Mouse (Mus musculus) embryo, embryonic 11.5 days (tissue): ENCODE measurements around the gene Pnpo.

Experiments used
- DNase-seq: peaks from one replicate; pipeline ENCODE4 v3.0.0-alpha.2; 2012; ENCODE audit warnings: low read depth, low spot score

Gene Pnpo

DNA sequence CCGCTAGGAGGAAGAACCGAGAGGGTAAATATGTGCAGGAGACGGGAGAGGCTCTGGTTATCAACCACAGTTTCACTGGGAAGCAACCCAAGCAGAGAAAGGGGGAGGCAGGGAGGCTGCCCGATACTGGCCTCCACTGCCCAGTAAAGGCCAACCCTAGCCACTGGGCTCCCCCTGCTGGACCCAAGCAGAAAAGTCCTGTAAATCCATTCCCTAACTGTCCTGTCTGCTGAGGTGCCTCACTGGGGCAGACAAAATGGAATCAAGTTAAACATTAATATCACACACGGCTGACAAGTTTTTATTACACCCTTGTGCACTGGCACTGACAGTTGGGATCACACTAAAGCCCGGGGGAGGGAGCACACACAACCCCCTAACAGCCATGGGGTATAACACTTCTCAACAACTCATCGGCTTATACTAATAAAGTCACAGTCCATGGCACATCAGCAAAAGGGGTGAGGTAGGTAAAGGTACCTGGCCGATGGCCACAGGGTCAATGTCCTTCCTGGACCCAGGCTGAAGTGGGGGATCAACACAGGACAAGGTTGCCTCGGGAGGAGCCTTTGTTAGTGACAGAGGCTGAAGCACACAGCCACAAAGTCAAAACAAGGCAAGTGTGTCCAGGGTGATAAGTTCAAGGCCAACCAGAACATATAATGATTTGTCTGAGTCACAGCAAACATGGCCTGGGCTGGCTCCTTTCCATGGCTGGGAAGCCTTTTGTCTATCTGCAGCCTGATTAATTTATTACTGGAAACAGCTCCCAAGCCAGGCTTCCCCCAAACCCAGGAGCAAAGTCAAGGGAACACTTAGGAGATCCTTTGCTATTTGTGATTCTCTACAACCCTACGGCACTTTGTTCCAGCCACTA, 6.0 kb downstream of the Pnpo start:
- no peak for DNase-seq

GRCm38 (mm10) chr11:96935872-96936650, 7.7 kb downstream of the Pnpo start:
- DNase-seq = no peak

DNA sequence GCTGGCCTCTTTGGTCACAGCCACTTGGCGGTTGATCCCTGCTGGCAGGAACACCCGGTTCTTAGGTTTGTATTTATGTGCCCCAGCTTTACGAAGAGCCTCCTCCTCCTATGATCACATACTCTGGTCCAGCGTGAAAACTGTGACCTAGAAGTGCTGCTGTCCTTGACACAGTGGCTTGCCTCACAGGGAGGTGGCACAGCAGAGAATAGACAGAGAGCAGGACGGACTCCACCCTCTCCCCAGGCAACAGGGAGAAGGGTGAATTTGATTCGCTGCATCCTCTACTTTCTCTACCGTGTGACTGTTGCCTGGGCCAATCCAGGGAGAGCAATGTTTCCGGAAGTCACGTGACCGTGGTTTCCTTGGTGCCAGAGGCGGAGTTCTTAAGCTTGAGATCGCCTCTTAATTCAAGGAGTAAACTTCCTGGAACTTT, 8.8 kb downstream of the Pnpo start:
- peak; percentile 29 for DNase-seq

DNA sequence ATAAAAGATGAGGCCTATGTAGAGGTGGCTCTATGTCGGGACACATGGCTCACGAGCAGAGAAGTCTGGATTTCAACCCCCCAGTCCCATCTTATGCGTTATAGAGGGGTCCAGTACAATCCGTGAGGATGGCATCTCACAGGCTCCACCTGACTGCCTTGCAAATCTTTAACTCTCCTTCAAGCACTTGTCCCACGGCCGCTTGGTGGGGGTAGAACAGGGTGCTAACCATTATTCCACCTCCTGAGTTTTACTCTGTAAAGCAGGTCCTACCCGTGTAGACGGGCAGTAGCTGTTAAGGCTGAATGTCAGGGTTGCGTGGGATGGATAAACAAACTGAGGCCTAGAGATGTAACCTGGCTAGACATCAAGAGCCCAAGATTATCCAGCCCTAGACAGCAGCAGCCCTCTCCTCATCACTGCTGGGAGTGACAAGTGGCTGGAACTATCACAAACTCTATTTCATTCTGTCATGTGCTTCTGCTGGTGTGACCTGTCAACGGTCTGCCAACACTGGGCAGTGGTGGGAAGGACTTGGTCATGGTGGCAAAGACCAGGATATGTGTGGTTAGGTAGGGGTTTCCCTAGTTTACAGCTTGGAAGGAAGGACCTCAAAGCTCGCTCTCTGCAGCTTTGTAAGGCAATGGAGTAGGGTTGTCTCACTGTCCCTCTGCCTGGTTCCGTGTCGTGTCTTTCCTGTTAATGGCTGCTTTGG, 10.1 kb downstream of the Pnpo start:
- DNase-seq = no peak

GRCm38 (mm10) chr11:96931327-96932062, 12.3 kb downstream of the Pnpo start:
- no peak for DNase-seq

DNA sequence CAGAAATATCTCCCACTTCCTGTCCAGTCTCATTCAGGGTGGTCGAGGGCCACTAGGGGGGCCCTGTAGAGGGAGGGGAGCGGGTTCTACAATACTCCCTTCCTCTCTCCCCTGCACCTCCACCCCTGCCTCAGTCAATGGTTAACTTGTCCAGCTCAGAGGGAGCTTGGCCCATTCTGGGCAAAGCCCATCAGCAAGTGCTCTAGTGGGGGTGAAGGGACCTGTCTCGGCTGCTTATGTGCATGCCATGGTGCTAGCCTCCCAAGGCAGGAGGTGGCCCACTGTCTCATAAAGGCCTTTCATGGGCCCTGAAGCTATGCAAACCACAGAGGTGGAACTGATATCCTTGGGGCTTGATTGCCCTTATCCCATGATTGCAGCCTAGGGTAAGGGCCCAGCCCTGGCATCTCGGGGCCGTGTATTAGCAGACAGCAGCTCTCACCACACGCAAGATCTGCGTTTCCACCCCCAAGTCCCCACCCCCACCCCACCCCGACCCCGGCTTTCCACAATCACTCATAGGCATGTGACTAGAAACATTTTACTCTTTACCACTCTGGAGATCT, 13.9 kb downstream of the Pnpo start:
- no peak for DNase-seq

DNA sequence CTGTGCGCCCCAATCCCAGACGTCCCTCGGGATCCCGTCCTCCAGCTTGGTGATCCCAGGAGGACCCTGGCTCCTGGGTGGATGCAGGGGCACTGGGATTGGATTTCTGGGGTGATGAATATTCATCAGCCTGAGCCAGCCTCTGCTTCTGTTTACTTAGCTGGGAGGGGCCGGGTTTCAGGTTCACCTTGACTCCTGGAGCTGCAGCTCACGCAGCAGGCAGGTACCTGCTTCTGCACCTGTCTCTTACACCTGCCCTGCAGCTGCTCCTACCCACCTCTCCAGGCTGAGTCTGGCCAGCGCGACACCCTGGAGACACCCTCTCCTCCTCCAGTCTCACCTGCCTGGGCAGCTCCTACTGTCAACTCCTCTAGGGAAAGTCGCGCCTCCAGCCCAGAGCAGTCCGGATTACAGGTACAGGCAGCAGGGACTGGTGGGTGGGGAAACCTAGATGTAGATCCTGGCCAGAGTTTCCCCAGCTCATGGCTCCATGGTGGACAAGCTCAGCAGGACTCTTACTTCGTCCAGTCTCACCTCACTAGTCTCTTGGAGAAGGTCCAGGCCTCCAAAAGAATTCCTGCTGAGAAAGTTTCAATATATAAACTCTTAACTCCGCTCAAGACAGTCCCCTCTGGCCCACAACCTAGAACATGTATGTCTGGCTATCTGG, 14.6 kb downstream of the Pnpo start:
- no peak for DNase-seq

- no peak for DNase-seq
Observed at GRCm38 (mm10) chr11:96928691-96929090, 15.1 kb downstream of the Pnpo start.

GRCm38 (mm10) chr11:96928088-96928487, 15.7 kb downstream of the Pnpo start, which contains the start of gene Prr15l:
Gene Prr15l (plus strand): TSS chr11:96928104.
- no peak for DNase-seq

- no peak for DNase-seq
Observed at GRCm38 (mm10) chr11:96926587-96926986, 17.2 kb downstream of the Pnpo start.

DNA sequence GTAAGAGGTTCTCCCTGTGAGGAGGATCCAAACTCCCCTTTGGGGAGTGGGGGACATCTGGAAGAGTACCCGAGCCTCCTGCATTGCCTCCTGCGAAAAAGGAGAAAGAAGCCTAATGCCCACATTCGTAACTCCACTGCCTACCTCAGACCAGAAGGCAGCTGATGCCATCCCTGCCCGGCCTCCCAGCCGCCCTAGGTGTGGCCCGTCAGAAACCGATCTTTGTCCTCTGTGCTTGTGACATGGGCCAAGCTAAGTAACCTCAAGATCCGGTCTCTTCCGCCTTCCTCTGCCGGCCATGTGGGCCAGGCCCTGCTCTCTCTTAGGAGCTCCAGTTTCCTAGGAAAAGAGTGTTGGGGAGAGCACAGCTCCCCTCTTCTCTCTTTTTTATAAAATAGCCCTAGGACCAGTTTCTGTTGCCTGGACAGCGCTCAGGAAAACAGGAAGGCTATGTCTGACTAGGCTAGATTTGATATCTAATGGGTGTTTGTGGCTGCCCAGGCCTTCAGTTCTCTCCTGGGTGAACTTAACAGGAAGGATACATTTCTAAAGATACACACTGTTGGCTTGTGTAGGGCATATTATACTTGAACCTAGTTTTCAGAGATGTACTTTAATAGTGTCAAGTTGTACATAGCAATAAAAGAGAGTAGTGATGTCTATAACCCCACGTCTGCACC, 18.2 kb downstream of the Pnpo start:
- no peak for DNase-seq

GRCm38 (mm10) chr11:96924861-96925260, 18.9 kb downstream of the Pnpo start:
- no peak for DNase-seq

- no peak for DNase-seq
Observed at GRCm38 (mm10) chr11:96919003-96919402, 24.8 kb downstream of the Pnpo start.

DNA sequence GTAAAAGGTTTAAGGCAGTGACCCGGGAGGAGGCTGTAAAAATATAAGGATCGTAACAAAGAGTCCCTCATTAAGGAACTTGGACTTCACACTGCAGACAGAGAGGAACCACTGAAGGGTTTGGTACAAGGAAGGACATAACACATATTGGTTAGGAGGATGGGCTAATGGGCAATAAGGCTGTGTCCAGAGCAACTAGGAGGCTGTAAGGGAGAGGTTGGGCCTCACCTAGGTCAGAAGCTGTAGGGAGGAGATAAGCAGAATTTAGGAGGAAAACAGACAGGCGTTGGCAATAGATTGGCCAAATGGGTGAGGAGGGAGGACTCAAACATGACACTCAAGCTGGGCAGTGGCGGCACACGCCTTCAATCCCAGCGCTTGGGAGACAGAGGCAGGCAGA, 26.4 kb downstream of the Pnpo start:
- no peak for DNase-seq

- DNase-seq = no peak
Observed at GRCm38 (mm10) chr11:96916885-96917396, 26.8 kb downstream of the Pnpo start.

DNA sequence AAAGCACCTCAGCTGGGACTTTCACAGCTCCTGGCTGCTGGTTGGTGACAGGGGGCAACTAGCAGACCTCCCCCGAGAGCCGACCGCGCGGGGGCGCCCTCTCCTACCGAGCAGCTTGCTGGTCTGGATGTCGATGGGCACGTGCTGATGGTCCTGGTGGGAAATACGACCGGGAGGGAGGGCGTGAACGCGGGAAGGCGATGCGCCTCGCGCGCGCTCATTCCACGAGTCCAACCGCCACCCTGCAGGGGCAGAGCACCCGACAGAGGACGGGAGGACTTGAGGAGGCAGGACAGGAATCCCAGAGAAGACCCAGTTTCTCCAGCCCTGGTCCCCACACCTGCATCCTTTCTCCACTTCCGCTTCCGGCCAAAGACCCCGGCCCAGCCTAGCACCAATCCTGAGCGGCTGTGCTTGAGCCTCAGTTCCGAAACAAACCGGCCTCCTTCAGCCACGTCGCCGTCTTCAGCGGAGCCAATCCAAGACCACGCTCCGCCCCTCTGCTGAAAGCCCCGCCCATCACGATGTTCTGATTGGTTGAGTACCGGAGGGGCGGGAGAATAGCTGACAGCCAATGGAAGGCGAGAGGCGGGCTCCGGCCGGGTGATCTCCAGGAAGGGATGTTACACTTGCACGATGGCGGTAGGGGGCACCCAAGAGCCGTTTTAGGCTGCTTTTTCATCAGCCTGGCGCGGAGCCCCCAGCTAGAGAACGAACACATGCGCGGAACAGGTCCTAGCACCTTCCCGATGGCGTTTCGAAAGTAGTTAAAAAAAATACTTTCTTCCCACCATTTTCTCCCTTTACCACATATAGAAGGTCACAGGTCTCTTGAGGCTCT, 27.5 kb downstream of the Pnpo start, which contains the start of gene Cdk5rap3:
TSS of gene Cdk5rap3 (minus strand) at position 453 of the 841 bp plus-strand sequence.
- DNase-seq = peak; percentile 100

DNA sequence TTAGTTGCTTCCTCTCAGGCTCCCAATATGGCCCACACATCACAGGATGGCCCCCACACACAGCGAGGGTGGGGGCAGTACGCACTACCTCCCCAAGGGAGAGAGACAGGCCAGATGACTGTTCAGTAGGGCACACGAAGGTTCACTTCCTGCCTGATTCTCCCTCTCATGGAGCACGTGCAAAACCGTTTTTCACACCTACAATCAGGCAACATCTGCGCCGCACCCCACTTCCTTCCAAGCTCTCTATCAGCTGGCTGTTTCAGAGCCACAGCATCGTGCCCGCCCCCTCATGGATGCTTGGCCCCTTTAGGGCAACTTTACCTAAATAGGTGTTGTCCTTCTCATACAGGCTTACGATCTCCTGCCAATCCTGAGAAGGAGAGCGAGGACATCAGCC, 31.1 kb downstream of the Pnpo start:
- no peak for DNase-seq

DNA sequence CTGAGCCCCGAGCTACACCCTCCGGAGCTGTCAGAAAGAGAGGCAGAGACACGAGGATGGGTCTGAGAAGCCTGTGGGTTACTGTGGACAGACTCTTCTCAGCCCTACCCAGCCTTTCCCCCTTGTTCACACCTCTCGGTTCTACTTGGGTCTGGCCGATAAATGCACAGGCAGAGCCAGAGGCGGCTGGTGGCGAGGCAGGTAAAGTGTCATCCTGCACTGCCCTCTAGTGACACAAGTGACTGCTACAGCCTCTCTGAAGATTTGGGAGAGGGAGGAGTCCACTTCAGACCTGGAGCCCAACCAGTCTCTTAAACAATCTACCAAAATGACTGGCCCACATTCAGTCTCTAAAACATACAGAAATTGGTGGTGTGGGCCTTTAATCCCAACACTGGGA, 33.8 kb downstream of the Pnpo start:
- peak; percentile 68 for DNase-seq

DNA sequence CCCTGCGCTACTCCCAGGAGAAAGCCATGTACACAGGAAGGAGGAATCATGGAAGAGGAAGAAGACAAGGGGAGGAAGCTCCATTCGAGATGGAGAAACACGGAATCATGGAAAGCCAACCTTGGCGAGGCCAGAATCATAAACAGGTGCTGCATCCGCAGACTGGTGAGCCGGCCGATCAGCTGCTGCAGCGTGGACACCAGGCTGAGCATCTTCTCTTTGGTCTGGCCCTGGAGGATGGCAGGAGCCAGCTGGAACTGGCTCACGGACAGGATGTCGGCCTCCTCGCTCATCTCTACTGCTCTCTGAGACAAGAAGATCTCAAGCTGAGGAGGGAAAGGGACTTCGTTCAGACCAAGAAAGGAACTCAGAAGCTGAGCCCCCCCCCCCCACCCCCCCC, 35.2 kb downstream of the Pnpo start:
- no peak for DNase-seq
